Mouse (Mus musculus) megakaryocyte progenitor cell, adult 5-6 weeks (primary cell): ENCODE data around the gene Wnt9b. TPM values are rescaled to one million over a fixed set of nuclear protein-coding genes. Genes with fewer than 3 reads are reported as not detected.

Experiments
- ATAC-seq: replicated peaks from 2 replicates; pipeline ENCODE4 v1.8.0; 2016; ENCODE audit warnings: mild to moderate bottlenecking, moderate TSS enrichment, inconsistent platforms; ENCODE audit not compliant: poor library complexity
- total RNA-seq, 2 experiments: library from RNA; stranded (forward) in 1 of 2; stranded (reverse) in 1 of 2; fragments of 157-497, 149-512 nt in 1 of 2; fragments of 200-1000 nt in 1 of 2; gene quantifications; 2 replicates each; pipeline versions ENCODE4 v1.2.3 to v1.2.4; 2015 to 2017

Wnt9b gene
- total RNA-seq, 2 experiments from 2014 or later: not detected

DNA sequence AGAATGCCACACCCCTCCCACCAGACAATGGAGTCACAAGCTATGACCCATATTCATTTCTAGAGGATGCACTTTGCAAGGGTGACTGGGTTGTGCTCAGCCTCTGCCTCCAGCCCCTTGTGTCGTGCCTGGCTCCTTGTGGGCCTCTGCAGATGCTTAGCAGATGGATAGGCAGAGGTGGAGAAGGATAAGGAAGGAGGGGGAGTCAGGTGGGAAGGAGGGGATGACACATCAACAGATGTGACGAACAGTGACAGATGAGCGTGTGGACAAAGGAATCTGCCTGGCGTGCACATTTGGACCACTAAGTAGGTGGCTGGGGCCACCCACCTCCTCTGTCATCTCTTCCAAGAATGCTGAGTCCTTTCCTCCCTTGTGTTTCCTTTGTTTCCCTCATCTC lies 16.6 kb downstream of the Wnt9b start:
- no peak for ATAC-seq

DNA sequence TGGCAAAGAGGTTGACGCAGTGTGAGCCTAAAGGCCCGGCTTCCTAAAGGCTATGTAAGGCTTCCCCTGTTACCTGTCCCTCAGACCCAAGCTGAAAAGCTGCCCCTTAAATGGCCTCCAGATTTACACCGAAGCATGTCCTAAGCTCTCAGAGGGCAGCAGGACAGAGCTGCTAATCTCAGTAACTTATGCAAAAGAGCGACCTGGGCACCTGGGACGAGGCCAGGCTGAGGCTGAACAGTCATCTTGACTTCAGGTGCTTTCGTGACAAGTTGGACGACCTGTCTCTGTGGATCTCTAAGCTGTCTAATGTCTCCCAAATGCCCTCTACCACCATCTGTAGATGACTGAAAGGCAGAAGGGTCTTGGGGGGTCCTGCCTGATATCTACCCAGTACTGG lies 17.3 kb downstream of the Wnt9b start:
- no peak for ATAC-seq

DNA sequence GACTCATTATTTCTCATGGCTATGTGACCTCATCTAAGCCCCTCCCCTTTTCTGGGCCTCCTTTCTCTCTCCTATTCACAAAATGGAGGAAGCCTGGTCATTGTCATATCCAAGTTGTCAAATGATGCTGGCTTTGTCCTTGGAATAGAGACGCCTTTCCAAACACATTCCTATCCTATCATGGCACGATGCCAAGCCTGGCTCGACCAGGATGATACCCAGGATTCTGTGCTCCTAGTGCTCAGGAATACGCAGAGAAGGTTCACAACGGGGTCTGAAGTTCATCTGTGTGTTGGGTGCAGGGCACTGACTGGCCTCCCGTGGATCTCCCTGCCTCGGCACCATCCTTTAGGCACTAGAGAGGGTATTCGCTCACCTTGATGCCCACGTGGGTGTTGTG lies 18.0 kb downstream of the Wnt9b start:
- ATAC-seq: no peak

DNA sequence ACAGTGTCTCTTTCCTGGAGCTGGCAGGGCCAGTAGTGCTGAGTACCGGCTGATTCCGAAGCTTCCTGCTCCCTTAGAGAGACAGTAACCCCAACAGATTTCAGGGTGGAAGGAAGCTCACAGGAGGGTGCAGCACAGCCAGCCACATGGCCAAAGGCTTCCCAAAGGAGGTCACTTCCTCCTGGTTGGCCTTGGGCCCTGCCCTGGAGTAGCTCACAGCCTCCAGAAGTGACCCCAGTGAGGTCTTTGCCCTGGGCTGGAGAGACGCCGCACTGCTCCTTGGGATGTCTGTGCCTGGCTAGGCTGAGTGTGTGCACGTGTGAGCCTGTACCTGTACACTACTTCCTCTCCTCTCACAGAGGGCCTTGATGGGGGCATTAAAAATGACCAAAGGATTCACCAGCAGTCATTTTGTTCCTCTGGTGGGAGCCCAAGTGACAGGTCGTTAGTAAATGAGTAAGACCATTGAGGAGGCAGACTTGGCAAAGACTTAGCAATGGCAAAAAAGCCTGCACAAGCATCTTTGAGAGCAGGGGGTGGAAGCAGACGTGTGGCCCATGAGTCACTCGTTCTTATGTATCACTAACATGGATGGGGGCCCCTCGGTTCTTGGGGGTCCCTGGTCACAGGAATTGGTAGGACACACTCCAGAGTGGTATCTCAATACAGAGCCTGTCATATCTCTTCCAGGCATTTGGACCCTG lies 20.2 kb downstream of the Wnt9b start:
- no peak for ATAC-seq

DNA sequence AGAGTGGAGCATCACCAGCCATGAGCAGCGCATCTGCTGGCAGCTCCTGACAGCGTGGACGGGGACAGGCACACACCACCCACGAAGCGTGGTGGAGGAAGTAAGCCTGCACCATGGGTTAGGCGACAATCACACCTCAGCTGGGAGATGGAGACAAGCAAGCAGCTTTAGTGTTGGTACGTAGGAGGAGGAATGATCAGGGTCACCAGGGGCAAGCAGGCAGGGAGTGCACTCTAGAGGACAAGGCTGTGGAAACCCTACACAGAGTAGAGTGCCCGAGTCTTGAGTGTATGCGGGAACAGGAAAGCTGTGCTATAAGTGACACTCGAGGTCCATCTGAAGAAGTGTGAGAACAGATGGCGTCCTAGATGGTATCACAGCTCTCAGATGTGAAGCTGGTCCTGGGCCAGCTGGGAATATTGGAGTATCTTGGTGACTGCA lies 25.3 kb downstream of the Wnt9b start:
- ATAC-seq: no peak

DNA sequence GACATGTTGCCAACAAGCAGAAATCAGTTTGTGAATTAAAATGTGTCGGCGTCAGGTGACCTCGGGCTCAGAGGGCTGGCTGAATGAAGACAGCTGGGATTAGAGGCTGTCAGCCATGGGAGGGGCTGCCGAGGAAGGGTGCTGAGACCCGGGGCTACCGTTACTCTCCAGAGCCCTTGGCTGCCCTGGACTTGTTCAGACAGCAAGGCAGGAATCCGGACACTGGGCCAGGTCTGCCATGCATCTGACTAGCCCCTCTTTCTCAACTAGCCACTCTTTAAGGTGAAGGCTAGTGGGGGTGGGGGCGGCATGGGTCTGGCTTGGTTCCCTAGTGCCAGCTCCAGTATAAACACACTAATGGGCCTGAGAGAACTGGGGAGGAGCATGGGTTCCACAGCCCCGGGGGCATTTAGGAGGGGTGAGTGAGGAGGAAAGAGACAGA lies 27.6 kb downstream of the Wnt9b start:
- no peak for ATAC-seq

DNA sequence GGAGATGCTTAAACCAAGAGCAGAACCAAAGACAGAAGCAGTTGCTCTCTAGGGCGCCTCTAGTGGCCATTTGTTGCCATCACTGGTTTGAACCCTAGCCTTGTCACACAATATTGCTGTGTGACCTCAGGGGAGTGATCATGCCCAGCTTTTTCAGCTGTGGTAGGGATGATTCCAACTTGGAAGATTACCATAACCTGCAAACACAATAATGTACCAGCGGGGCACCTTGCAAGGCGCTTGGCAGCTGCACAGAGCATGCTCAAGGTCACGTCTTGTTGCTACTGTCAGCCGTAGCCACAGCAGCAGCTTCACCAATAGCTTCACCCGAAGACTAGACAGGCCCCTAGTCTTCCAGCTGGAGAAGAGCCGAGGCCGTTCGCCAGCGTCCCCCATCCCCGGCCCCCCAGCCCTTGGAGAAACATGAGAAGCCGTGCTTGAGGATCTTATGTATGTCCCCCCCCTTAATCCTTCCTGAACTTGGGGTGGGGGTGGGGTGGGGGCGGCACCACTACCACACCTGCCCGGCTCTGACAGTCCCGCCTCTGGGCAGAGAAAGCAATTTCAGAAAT lies 28.1 kb downstream of the Wnt9b start:
- peak; percentile 58 for ATAC-seq

DNA sequence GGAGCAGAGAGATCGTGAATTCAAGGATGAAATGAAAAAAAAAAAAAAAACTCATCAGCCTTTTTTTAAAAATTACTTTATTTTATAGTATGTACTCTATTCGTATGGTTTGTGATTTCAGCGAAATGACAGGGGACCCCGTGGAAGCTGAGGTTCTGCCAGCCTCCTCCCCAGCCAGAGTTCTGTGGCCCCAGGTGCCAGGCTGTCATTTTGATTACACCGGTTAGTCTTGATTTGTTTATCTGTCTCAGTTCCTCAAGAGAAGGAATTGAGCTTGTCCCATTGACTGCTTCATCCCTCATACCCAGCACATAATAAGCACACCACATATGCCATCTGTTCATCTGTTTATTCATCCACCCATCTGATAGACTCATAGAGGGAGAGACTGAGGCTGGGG lies 30.2 kb downstream of the Wnt9b start:
- ATAC-seq: no peak

DNA sequence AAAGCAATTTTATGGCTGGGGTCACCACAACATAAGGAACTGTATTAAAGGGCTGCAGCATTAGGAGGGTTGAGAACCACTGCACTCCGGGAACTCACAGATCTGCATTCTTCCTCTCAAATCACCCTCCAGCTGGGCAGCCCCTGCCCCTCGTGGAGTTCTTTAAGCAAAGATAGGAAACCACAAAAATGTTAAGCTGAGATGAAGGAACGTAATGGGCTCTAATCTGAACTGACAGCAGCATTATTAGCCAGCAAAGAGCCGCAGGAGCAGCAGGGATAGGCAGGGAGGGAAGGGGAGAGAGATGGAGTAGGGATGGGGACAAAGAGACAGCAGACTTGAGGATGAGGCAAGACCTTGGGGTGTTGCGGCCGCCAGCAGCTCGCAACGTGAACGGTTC lies 32.6 kb downstream of the Wnt9b start:
- ATAC-seq: no peak

DNA sequence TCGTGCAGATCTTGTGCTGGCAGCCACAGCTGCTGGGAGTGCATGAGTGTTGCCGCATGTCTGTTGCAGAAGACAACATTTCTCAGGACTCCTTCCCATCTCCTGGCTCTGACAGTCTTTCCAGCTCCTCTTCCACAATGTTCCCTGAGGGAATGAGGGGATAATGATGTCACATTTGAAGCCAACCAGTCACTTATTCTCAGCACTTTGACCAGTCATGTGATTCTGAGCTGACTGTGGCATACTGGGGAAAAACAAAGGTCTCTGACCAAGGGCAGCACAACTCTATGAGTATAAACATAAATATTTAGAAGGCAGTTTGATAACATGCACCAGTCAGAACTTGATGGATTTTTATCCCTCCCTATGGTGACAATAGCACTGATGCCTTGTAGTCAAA lies 35.5 kb downstream of the Wnt9b start:
- ATAC-seq: no peak

DNA sequence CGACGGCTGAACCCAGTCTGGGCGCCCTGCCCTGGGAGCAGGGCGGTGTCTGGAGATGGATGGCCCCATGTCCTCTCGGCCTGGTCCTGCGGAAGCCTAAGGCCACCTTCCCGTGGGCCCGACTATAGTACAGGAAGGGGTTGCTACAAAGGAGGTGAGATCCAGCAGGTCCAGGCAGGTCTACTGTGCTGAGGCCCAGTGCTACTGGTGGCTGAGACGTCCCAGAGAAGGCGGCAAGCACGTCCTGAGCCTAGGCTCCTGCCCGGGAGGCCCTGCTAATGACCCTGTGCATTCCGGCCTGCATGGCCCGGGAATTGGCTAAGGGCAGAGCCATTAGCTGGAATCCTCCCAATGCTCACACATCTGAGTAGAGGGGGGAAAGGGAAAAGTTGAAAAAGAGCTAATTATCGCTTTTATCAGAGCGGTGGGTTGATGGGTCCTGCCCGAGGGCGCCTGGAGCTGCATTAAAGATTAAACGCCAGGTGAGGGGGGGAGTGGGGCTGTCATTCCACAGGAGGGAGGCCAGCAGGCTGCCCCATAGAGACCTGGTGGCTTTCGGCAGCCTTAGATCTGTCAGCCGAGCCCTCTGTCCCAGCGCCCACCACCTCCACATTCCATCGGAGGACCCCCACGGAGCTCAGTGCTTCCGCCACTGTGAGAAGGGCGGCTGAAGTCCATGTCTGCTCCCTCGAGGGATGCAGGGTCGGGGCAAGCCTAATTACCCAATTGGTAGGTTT lies 37.6 kb downstream of the Wnt9b start:
- no peak for ATAC-seq

DNA sequence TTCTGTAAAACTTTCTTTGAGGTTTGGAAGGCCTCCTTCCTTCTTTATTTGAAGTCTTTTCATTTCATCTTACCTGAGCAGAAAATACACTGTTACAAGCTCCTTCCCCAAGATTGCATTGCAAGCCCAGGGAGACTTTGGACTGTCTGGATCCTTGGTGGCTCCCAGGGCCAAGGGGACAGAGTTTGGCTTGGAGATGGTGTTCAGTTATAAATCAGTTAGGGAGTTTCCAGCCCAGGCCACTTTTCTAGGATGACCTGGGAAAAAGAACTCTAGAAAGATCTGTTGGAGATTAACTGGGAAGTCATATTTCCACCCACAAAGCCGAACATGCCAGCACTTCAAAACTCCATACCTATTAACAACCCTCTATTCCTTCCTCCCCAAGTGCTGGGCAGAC lies 39.6 kb downstream of the Wnt9b start:
- no peak for ATAC-seq

DNA sequence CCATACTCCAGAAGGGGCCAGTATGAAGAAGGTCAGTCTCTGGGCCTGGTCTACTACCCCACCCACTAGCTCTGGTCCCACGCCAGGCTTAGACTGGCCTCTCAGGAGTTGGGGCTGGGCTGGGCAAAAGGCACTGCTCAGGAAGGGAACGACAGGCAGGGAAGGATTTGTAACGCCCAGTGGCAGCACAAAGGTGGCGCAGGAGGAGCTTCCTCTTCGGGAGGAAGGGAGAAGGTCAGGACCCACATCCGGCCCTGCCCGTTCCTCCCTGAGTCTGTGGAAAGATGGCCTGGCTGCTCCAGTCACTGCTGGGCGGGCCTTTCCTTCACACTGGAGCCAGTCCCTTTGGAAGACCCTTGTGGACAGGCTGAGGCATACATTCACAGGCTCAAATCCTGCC lies 42.6 kb downstream of the Wnt9b start:
- ATAC-seq: no peak

DNA sequence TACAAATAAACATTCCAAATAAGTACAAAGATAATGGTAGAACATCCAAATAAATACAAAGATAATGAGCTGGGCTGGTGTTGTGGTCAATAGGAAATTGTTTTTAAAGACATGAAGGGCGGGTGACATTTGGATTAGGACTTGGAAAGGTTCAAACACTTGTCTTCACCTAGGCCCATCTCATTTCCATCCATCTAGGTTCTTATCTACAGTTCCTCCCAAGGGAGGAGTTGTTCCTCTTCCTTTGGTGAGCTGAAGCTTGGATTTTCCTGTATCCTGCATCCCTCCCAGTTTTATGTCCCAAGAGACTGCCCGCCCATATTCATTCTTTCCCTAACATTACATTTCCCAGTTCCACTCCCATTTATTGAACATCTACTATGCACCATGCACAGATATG lies 51.4 kb downstream of the Wnt9b start:
- no peak for ATAC-seq

DNA sequence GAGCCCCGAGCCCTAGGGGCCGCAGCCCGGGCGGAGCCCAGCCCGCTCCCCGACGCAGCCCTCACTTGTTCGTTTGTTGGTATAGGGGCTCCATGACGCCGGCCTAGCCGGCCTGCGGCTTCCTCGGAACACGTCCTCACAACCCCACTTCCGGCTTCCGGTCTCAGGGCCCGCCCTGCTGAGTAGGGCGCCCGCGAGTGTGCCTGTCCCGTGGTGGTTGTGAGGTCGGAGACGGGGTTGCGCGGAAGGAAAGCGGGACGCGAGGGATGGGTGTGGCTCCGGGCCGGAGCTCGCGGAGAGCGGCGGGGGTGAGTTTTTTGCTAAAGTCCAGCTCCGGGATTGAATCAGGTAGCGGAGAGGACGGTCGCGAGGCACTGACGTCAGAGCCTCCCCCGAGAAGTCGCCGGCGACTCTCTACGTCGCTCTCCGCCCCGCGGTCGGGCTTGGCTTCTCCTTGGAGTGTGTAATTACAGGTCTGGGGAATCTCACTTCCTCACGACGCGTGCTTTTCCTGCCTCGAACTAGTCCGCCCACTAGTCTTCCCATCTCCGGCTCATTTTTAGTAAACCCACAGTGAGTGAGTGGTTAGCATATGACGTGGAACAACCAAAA lies 52.0 kb downstream of the Wnt9b start, which contains the start of gene Gosr2:
TSS of gene Gosr2 (minus strand) at position 334 of the 612 bp plus-strand sequence.
- ATAC-seq: peak; percentile 93

DNA sequence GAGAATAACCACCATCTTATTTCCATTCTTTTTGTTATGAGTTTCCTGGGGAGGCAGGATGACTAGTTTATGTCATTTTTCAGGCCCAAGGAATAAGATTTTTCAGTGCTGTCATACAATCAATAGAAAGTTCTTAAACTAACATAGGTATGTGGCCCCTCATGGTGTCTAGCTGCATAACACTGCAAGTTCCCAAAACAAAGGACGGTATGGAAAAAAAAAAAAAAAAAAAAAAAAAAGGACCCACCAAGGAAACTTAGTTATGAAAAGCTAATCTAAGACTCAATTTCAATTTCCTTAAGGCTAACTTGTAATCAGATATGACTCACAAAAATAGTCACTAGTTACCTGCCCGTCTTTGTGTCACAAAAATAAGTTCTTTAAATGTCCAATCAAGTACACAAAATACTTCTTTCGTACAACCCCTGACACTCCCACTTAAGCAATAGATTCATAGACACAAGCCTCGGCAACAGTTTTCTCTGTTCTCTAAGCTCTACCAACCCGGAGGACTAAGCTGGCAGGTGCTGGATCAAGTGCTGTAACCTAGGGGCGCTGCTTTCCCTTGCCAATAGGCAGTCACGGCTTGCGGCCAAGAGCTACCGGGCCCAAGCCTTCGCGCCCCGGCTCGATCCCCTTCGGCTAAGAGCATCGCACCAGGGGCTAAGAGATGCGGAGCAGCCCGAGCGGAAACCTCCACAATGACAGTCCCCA lies 52.6 kb downstream of the Wnt9b start:
- peak; percentile 67 for ATAC-seq

DNA sequence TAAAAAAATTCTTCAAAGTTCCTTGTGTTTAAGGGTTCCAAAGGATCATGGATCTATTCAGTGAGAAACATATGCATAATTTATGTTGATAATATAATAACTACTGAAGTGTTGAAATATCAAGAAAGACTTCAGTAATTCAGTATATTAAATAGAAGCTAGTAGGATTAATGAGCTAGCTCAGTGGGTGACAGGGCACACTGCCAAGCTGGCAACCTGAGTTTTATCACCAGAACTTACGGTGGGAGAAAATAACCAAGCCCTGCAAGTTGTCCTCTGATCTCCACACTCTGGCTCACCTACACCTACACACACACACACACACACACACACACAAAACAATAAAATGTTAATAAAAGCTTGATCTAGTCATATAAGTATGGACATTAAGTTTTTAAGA lies 56.4 kb downstream of the Wnt9b start:
- ATAC-seq: no peak

DNA sequence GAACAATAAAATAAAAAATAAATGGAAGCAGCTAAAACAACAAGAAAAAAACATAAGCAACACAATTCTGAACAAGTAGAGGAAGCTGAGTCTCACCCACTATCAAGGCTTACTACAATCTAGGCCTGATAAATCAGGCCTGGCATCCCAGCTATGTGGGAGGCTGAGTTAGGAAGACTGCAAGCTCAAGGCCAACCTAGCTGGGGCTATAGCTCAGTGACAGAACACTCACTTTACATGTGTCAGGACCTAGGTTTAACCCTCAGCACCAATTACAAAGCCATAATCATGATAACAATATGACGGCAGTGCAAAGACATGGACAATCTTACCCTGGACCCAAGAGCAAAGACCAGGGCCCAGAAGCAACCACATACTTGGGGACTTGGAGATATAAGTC lies 58.6 kb downstream of the Wnt9b start:
- no peak for ATAC-seq

DNA sequence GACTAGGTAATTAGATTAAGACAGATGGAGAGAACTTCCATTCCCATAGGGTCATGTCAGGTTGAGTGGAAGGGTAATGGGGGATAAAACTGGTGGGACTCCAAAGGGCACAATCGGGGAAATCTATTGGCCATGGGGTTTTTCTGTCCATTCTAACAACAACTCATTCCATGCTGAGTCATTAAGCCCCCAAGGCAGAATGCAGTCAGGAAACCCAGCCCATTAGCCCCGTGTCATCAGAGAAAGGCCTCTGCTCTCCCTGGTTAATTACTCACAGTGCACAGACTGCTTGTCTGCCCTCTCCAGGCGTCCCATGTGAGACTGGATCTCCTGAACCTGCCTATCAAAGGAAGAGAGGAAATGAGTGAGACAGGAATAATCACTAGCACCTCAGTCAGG lies 60.6 kb downstream of the Wnt9b start:
- ATAC-seq: no peak

DNA sequence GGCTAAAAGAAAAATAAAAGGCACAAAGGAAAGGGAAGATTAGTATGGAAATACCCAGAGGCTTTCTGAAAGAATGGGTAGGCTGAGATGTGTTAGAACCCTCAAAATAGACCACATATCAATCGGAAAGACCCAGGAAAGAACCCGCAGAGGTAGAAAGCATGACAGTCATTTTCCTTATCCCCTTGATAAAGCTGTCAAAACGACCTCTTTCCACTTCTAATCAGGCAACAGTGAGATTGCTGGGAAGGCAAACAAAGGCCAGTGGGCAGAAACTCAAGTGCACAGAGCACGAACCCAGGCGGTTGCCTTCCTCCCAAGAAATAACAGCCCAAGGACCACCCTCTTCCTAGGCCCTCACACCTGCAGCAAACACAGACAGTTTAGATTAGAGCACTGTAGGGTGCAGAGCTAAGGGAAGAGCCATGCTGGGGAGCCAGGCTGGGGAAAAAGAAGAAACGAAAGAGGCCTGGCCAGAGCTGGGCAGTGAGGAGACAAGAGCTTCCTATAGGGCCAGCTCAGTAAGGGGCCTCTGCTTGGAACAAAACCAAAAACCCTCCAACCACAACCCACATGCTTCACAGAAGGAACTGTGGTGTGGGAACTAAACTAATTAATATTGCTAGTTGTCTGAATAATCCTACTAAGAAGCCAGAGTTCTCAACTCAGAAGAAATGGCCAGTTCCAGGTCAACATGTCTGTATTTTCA lies 61.2 kb downstream of the Wnt9b start:
- ATAC-seq: peak; percentile 62
